Mouse (Mus musculus): ENCODE results near the gene Rnpep. TPM values are rescaled to one million over a fixed set of nuclear protein-coding genes. Genes with fewer than 3 reads are reported as not detected.

The Rnpep gene
- 10 to 100 TPM; 57.4 to 60.6 TPM for total RNA-seq (2021)

GRCm38 (mm10) chr1:135283826-135284291 lies at the start of gene Rnpep:
Gene Rnpep, minus strand, starts transcription at chr1:135284084.
- intact Hi-C loops (cut with DNase I) = no loop called here

GRCm38 (mm10) chr1:135330578-135330977 lies 46.7 kb upstream of the Rnpep start:
- no peak for DNase-seq
- intact Hi-C loops (cut with DNase I) = no loop called here

More at GRCm38 (mm10) chr1:135283826-135284291, at the start of gene Rnpep:
- DNase-seq = peak; percentile 77

GRCm38 (mm10) chr1:135328368-135328767 lies 44.5 kb upstream of the Rnpep start:
- intact Hi-C loops (cut with DNase I) = no loop called here
- DNase-seq = no peak

DNA sequence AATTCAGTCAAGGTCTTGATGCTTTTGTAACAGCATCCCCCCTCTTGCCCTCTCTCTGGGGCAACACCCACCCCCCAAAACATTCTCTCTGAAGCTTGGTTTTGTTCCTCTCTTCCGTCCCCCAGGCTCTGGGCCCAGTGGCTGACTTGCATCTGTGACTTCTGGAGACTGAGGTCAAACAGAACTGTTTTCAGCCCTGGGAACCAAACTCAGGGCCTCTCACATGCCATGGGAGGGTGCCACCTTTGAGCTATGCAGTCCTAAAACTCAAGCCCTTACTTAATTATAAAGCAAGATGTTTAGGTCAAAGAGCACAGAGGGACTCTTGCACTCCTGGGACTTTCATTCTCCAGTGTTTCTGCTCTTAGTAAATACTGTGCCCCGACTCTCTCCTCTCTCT lies 42.0 kb upstream of the Rnpep start:
- intact Hi-C loops (cut with DNase I) = no loop called here
- no peak for DNase-seq

GRCm38 (mm10) chr1:135324571-135324970 lies 40.7 kb upstream of the Rnpep start, which contains the start of gene Lmod1:
Gene Lmod1, plus strand, starts transcription at chr1:135324807.
- intact Hi-C loops (cut with DNase I) = no loop called here
- DNase-seq = peak; percentile 15

DNA sequence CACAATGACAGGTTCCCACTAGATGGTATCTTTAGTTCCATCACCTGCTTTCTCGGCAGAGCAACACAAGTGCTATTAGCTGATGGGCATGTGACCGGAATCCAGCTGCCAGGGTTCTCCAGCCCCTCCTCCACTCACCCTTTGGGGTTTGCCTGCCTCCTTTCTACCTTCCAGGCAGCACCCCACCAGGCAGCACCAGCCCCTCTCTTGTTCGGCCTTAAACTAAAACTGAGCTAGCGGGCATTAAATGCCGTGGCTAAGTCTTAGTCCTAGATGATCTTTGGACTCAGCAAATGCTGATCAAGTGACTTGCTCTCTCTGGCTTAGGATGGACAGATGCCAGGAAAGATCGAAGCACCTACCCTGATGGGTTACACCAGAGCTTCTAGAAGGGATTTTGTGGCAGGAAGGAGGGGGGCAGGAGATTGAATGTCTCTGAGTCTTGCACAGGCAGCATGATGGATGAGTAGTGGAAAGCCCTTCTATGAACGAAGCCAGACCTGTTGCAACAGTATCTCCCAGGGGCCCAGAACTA lies 39.5 kb upstream of the Rnpep start:
- intact Hi-C loops (cut with DNase I) = no loop called here
- no peak for DNase-seq

DNA sequence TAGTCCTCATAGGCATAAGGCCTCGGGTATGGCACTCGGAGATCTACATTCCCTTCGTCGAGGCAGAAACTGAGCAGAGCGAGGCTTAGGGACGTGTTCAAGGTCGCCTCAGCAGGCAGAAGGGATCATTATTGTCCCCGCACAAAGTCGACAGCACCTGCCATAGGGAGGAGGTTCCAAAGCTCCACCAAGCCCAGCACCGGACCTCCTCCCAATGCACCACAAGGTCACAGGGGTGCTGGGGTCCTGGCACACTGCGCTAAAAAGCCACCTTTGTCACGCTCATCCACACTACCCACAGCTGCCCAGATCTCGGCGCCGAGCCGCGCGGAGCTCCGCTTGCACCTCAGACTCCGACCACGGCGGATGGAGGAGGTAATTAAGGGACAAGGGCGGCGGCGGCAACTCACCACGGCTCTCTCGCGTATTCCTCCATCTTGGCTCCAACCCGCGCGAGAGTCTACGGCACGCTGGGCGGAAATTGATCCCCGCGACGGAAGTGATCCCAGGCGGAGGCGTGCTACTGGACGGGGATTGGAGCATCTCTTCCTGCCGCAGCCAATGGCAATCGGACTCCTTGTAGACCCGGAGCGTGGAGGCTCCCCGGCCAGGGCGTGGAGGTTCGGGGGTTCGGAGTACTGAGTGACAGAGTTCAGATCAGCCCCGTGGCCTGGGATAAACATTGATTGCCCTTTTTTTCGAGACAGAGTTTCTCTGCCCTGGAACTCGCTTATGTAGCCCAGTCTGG lies 29.6 kb upstream of the Rnpep start, which contains the start of gene Timm17a:
TSS of gene Timm17a (minus strand) at position 495 of the 748 bp plus-strand sequence.
- peak; percentile 94 for DNase-seq
- intact Hi-C loops (cut with DNase I) = no loop called here

DNA sequence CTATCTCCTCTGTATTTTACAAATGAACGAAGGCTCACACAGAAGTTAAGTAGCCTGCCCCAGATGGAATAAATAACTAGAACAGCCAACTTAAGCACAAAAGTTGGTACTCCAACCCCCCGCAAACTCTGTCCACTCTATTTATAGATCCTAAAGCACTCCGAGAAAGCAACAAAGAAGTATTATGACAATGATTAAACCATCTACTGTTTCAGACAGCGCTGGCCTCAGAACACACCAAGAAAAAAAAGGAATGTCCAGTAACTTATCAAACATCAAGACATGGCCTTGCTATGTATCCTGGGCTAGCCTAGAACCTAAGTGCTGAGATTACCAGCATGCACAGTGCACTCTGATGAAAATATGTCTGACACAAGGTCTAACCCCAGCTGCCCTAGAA lies 28.3 kb upstream of the Rnpep start:
- intact Hi-C loops (cut with DNase I) = no loop called here
- DNase-seq = no peak

DNA sequence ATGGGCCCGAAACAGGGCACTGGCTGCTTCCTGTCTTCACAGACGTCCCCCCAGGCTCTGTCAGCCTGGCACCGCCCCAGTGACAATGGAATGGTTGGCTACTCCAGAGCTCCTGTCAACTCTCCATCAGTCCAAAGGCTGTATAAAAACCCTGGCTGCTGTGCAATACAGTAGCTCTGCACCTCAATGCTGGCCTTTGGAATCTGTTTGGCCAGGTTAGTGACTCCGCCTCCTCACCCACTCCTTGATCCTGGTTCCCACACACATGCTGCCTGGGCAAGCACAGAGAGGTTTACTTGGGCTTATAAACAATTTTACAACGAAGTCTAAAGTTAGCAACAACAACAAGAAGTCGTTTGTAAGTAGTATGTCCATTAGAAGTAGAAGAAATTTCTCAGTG lies 27.5 kb upstream of the Rnpep start:
- intact Hi-C loops (cut with DNase I) = no loop called here
- DNase-seq = peak; percentile 21

DNA sequence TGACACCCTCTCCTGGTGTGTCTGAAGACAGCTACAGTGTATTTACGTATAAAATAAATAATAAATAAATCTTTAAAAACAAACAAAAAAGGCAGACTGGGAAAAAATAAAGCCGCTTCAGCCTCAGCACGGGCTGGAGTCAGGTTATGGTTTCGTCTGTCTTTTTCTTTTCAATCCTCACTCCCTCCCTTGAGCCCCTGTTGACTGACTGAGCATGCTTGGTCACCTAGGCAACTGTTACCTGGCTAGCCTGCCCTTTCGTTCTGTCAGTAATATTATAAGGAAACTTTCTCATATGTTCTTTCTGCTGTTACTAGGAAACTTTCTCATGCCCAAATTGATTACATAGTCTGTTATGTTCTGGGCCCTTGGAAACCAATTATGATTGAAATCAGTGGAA lies 7.0 kb upstream of the Rnpep start:
- no peak for DNase-seq
- intact Hi-C loops (cut with DNase I) = no loop called here

GRCm38 (mm10) chr1:135286311-135286710 lies 2.4 kb upstream of the Rnpep start:
- intact Hi-C loops (cut with DNase I) = no loop called here
- no peak for DNase-seq

GRCm38 (mm10) chr1:135283287-135283825 lies 528 bp downstream of the Rnpep start:
- DNase-seq = peak; percentile 55
- intact Hi-C loops (cut with DNase I) = no loop called here

DNA sequence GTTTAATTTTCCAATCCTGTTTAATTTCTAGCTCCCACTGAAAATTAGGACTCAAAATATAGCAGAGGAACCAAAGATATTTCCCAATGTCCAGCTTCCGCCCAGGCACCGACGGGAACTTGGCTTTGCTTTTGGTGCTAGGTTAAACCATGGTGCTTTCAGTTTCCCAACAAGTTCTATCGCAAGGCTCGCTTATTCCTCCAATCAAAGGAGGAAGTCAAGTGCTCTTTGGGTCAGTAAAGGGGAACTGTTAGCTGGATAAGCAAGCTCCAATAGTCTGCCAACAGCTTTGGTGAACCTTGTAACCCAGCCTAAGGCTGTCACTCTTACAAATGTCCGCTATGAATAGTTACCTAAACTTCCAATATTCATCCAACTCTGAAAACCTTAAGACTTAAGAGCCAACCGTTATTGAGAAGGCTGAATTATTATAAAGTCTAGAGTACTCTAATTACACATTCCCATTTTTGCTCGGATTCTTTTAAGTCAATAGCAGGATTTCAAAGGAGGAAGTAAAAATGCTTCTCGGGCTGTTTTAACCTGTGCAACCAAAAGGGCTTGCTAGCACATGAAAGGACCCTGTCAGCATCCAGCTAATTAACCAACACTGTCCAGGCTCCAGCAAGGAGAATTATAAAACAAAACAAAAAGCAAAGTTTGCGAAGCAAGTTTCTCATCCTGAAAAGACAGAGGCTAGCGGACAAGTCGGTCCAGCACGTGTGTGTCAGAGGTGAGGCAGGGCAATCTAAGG lies 1.2 kb downstream of the Rnpep start:
- intact Hi-C loops (cut with DNase I) = no loop called here
- DNase-seq = no peak

DNA sequence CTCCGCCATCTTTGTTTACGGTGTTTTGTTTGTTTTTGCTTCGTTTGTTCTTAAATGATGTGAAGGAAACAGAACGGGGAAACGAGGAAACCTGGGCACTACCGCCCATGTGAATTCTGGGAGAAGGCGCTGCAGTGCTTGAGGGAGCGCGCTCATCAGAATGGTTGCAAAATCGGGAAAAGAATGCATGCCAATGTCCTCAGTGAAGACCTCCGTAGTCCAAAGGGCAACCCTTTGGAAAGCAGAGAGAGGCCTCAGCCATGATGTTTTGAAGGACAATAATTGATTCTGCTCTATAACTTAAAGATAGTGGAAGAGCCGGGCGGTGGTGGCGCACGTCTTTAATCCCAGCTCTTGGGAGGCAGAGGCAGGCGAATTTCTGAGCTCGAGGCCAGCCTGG lies 2.0 kb downstream of the Rnpep start:
- no peak for DNase-seq
- intact Hi-C loops (cut with DNase I) = no loop called here

DNA sequence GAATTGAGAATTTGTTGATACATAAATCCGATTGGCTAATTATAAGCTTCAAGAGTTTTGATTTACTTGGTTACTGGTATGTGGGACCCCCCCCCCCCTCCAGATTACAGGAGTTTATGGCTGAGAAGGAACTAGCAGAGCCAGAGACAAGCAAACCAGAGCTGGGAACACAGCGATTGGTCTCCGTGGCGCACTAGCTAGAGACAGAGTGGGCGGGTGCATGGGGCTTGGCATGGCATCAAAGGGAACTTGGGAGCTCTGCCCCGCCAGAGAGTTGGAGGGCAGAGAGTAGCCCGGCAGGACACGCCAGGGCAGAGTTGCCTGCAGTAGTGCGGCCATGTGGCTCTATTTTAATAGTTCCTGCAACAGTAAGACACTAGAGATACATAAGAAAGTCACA lies 3.2 kb downstream of the Rnpep start:
- DNase-seq = peak; percentile 78
- intact Hi-C loops (cut with DNase I) = no loop called here

GRCm38 (mm10) chr1:135271371-135271770 lies 12.5 kb downstream of the Rnpep start:
- peak; percentile 13 for DNase-seq
- intact Hi-C loops (cut with DNase I) = no loop called here

DNA sequence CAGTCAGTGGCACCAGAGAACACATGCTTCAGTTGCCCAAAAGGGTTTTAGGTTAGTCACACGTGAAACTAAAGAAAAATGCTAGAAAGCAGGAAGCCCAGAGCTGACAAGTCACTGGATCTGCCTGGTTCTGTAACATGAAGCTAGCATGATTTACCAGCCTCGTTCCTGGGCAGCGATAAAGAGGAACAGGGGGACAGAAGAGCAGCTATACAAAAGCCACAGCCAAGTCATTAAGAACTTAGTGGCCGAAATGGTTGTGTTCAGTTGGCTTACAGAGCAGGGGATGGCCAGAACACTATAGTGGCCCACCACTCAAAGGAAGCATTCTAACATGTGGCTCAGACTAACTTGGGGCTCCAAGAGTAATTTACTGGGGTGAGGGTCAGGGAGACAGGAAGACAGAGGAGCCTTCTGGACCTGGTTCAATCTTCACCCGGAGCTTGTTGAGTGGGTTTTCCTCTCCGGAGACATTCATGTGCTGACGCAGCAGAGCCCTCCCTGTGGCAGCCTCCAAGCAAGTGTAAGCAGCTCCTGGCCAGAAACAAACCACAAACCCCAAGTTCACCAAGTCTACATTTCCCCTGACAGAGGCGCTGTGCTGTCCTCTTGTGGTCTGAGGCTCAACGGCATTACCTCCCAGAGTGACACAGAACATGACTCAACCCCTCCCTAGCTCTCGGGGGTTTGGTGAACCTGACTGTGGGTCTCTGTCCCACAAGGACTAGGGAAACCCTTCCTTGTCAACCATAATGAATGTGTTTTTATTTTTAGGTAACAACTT lies 16.0 kb downstream of the Rnpep start:
- no peak for DNase-seq
- intact Hi-C loops (cut with DNase I) = no loop called here

DNA sequence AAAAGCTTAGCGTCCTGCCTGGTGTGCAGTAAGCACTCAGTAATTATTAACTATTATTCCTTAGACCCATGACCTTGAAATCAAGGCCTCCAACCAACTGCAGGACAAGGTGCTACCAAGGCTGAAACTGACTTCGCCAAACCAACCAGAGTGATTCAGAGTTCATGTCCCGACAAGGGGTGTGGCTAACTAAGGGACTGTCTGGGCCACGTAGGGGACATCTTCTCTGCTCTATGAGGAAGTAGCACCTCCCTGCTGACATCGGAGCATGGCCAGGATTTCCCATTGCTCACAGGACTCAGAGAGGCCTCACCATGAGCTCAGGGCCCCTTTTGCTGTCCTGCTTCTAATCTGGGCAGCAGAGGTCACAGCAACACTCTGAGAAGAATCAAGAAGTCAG lies 18.1 kb downstream of the Rnpep start:
- intact Hi-C loops (cut with DNase I) = no loop called here
- DNase-seq = no peak

DNA sequence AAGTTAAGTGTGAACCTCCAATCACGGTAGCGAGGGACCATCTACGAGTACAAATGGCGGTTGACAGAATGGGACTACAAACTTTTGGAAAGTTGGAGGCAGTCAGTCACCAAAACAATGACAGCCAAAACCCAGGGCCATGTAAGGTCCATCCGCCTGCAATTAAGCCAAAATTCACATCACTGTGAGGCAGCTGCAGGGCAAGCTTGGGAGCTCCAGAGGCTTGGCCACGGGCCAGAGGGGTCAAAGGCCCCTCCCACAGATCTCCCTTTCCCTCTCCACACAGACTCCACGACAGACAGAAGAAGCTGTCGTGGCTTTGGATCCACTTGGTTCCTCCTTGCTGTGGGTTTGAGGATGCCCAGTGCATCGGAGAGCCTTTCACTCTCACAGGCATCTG lies 20.6 kb downstream of the Rnpep start:
- DNase-seq = no peak
- intact Hi-C loops (cut with DNase I) = no loop called here

DNA sequence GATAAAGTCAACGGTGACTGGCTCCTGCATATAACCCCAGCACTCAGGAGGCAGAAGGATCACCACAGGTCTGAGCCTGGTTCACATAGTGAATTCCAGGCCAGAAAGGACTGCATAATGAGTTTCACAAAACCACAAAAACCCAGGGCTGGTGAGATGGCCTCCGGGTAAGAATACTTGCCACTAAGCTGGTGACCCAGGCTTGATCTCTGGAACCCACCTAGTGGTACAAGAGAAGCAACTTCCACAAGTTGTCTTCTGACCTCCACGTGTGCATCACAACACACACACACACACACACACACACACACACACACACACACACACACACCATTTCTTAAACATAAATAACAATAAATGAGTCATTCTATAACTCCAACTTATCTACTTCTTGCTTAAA lies 21.6 kb downstream of the Rnpep start:
- intact Hi-C loops (cut with DNase I) = no loop called here
- DNase-seq = no peak

DNA sequence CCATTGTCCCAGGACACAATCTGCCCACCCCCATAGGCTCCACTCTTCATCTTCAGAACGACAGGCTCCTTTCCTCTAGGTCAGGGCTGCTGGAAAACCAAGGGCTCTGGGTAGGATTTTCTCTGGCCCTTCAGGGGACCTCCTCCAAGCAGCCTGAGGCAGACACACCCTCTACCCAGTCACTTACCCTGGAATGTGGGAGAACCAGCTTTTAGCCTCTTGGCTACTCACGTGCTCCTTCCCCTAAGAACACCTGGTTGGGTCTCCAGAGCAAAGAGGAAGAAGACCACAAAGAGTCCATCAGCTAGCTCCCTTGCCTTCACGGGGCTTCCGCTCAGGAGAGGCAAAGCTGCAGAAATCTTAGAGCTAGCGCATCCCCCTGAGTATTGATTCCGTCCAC lies 23.0 kb downstream of the Rnpep start:
- no peak for DNase-seq
- intact Hi-C loops (cut with DNase I) = no loop called here

Measured in left cerebral cortex, postnatal 4 days (tissue).